Mouse (Mus musculus) MEL (cell line): ENCODE measurements at regions not wholly inside any gene's neighbourhood (a gene's known extent, or its start where the extent isn't known, plus 50 kb on each side); places are given as distances from the start of the nearest gene placed in this dataset.

Experiments
- DNase-seq: peaks from one replicate; pipeline ENCODE4 v3.0.0; 2011; ENCODE audit warnings: low read depth, low spot score
- H3K27ac ChIP-seq: 2 replicates; pipeline ENCODE4 v1.5.1; 2012; ENCODE audit warnings: low read depth, mild to moderate bottlenecking, control low read depth, low read length, moderate library complexity; ENCODE audit not compliant: control insufficient read depth
- H3K27me3 ChIP-seq, 2 experiments: fragments of 150-350 bp in 1 of 2; sonication (generic) in 1 of 2; 2 replicates each; pipeline ENCODE4 v1.6.1; 2012; ENCODE audit warnings: low read length in 2 of 2, mild to moderate bottlenecking in 2 of 2, improper control_type of control experiment in 1 of 2, moderate library complexity in 1 of 2; ENCODE audit not compliant: insufficient read depth in 2 of 2, control insufficient read depth in 1 of 2
- H3K36me3 ChIP-seq, 2 experiments: 2 replicates each; pipeline ENCODE4 v1.6.1; 2012 to 2014; ENCODE audit warnings: low read length in 2 of 2, improper control_type of control experiment in 1 of 2, inconsistent platforms in 1 of 2, mild to moderate bottlenecking in 1 of 2; ENCODE audit not compliant: insufficient read depth in 2 of 2, control insufficient read depth in 1 of 2
- H3K4me1 ChIP-seq, 2 experiments: fragments of 150-350 bp in 1 of 2; sonication (generic) in 1 of 2; 2 replicates each; pipeline ENCODE4 v1.6.1; 2012; ENCODE audit warnings: low read length in 2 of 2, improper control_type of control experiment in 1 of 2, mild to moderate bottlenecking in 1 of 2; ENCODE audit not compliant: insufficient read depth in 2 of 2, control insufficient read depth in 1 of 2
- H3K4me3 ChIP-seq, 2 experiments: fragments of 150-350 bp in 1 of 2; sonication (generic) in 1 of 2; 2 replicates each; pipeline ENCODE4 v1.5.1; 2012; ENCODE audit warnings: low read depth in 2 of 2, low read length in 2 of 2, mild to moderate bottlenecking in 2 of 2, moderate library complexity in 2 of 2, control low read depth in 1 of 2, improper control_type of control experiment in 1 of 2; ENCODE audit not compliant: control insufficient read depth in 1 of 2, insufficient read depth in 1 of 2
- H3K79me2 ChIP-seq: 2 replicates; pipeline ENCODE4 v1.6.1; 2012; ENCODE audit warnings: mild to moderate bottlenecking, low read length, moderate library complexity; ENCODE audit not compliant: control insufficient read depth, poor library complexity, insufficient read depth
- H3K9ac ChIP-seq: 2 replicates; pipeline ENCODE4 v1.6.1; 2012; ENCODE audit warnings: low read depth, mild to moderate bottlenecking, control low read depth, low read length, moderate library complexity; ENCODE audit not compliant: control insufficient read depth, poor library complexity, severe bottlenecking
- H3K9me3 ChIP-seq: fragments of 150-350 bp; sonication (generic); replicated peaks from 2 replicates; pipeline ENCODE4 v1.6.1; 2012; ENCODE audit warnings: mild to moderate bottlenecking, low read length, improper control_type of control experiment, moderate library complexity; ENCODE audit not compliant: insufficient read depth
- BHLHE40 ChIP-seq: IDR thresholded peaks from 2 replicates; pipeline ENCODE4 v1.6.1; 2012; ENCODE audit warnings: low read depth, mild to moderate bottlenecking, inconsistent platforms, low read length, improper control_type of control experiment, borderline replicate concordance
- CHD2 ChIP-seq: IDR thresholded peaks from 2 replicates; pipeline ENCODE4 v1.6.1; 2011; ENCODE audit warnings: low read length, improper control_type of control experiment
- CTCF ChIP-seq, 3 experiments: IDR thresholded peaks in 2 of 3; conservative IDR thresholded peaks in 1 of 3; 2 replicates each; pipeline ENCODE4 v1.5.1; 2011 to 2012; ENCODE audit warnings: low read length in 3 of 3, low read depth in 2 of 3, mild to moderate bottlenecking in 2 of 3, improper control_type of control experiment in 1 of 3, inconsistent platforms in 1 of 3, mixed read lengths in 1 of 3, moderate library complexity in 1 of 3; ENCODE audit not compliant: control insufficient read depth in 1 of 3, insufficient read depth in 1 of 3, poor library complexity in 1 of 3, severe bottlenecking in 1 of 3
- ELF1 ChIP-seq: IDR thresholded peaks from 2 replicates; pipeline ENCODE4 v1.6.1; 2014; ENCODE audit warnings: low read depth, mild to moderate bottlenecking, inconsistent platforms, low read length, improper control_type of control experiment, moderate library complexity
- GABPA ChIP-seq: IDR thresholded peaks from 2 replicates; pipeline ENCODE4 v1.6.1; 2012; ENCODE audit warnings: low read depth, mild to moderate bottlenecking, inconsistent platforms, low read length, improper control_type of control experiment, moderate library complexity
- JUND ChIP-seq: IDR thresholded peaks from 2 replicates; pipeline ENCODE4 v1.6.1; 2011; ENCODE audit warnings: low read depth, mild to moderate bottlenecking, improper control_type of control experiment, low read length
- MAZ ChIP-seq: IDR thresholded peaks from 2 replicates; pipeline ENCODE4 v1.6.1; 2012; ENCODE audit warnings: low read depth, mild to moderate bottlenecking, inconsistent platforms, low read length, improper control_type of control experiment
- MXI1 ChIP-seq: IDR thresholded peaks from 2 replicates; pipeline ENCODE4 v1.6.1; 2011; ENCODE audit warnings: mild to moderate bottlenecking, low read depth, low read length, improper control_type of control experiment
- MYC ChIP-seq: IDR thresholded peaks from 2 replicates; pipeline ENCODE4 v1.6.1; 2011; ENCODE audit warnings: low read depth, mild to moderate bottlenecking, low read length, improper control_type of control experiment, moderate library complexity
- NELFE ChIP-seq: IDR thresholded peaks from 2 replicates; pipeline ENCODE4 v1.6.1; 2011; ENCODE audit warnings: low read depth, low read length, improper control_type of control experiment
- POLR2A ChIP-seq, 2 experiments: IDR thresholded peaks; 2 replicates each; pipeline ENCODE4 v1.6.1; 2011 to 2012; ENCODE audit warnings: low read length in 2 of 2, mild to moderate bottlenecking in 2 of 2, control low read depth in 1 of 2, improper control_type of control experiment in 1 of 2, low read depth in 1 of 2, moderate library complexity in 1 of 2; ENCODE audit not compliant: control insufficient read depth in 1 of 2, insufficient read depth in 1 of 2, poor library complexity in 1 of 2
- RAD21 ChIP-seq: IDR thresholded peaks from 2 replicates; pipeline ENCODE4 v1.6.1; 2011; ENCODE audit warnings: mild to moderate bottlenecking, low read depth, low read length, improper control_type of control experiment
- SIN3A ChIP-seq: IDR thresholded peaks from 2 replicates; pipeline ENCODE4 v1.6.1; 2012; ENCODE audit warnings: low read length, improper control_type of control experiment, inconsistent platforms
- SMC3 ChIP-seq: IDR thresholded peaks from 2 replicates; pipeline ENCODE4 v1.6.1; 2011; ENCODE audit warnings: low read depth, low read length, improper control_type of control experiment
- USF1 ChIP-seq: IDR thresholded peaks from 2 replicates; pipeline ENCODE4 v1.6.1; 2014; ENCODE audit warnings: low read depth, mild to moderate bottlenecking, inconsistent platforms, low read length, improper control_type of control experiment, moderate library complexity
- USF2 ChIP-seq, 2 experiments: IDR thresholded peaks; 2 replicates each; pipeline ENCODE4 v1.6.1; 2011 to 2012; ENCODE audit warnings: improper control_type of control experiment in 2 of 2, low read length in 2 of 2, borderline replicate concordance in 1 of 2, inconsistent platforms in 1 of 2, low read depth in 1 of 2, mild to moderate bottlenecking in 1 of 2; ENCODE audit not compliant: insufficient read depth in 1 of 2
- ZC3H11A ChIP-seq: IDR thresholded peaks from 2 replicates; pipeline ENCODE4 v1.6.1; 2012; ENCODE audit warnings: low read depth, mild to moderate bottlenecking, inconsistent platforms, low read length, improper control_type of control experiment
- ZKSCAN1 ChIP-seq: IDR thresholded peaks from 2 replicates; pipeline ENCODE4 v1.6.1; 2012; ENCODE audit warnings: low read depth, mild to moderate bottlenecking, inconsistent platforms, low read length, improper control_type of control experiment, moderate library complexity
- ZNF384 ChIP-seq: IDR thresholded peaks from 2 replicates; pipeline ENCODE4 v1.6.1; 2012; ENCODE audit warnings: low read depth, mild to moderate bottlenecking, inconsistent platforms, low read length, improper control_type of control experiment

DNA sequence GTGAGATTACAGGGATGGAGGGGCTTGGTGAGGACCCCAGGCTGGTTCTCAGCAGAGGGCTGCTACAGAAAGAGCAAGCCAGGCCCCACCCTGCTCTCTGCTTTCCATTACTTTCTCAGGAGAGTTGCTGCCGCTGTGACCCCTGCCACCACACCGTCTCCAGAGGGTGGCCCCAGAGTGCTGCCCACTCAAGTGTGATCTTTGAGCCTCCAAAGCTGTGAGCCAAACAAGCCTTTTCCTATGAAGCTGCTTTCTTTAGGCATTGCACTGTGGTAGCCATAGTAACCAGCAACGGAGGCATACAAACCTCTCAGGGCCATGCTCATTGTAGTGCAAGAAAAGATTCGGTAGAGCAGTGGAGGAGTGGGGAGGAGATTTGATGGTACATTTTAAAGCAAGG is 68.8 kb upstream of the Chst1 start:
- Histone ChIP-seq H3K9me3 (no peaks in the 10 kb centered on the region), H3K27me3 (peaks cover 15 to 30% of the 10 kb centered on the region in 2 experiments), H3K27ac (no peak overlapping the region), H3K4me3 (no peak overlapping the region), H3K36me3 (no peaks in the 10 kb centered on the region), H3K4me1 (no peaks in the 10 kb centered on the region), H3K79me2 (no peaks in the 10 kb centered on the region), H3K9ac (no peak overlapping the region)
- no peak for TF ChIP-seq BHLHE40
- DNase-seq, result no peak

DNA sequence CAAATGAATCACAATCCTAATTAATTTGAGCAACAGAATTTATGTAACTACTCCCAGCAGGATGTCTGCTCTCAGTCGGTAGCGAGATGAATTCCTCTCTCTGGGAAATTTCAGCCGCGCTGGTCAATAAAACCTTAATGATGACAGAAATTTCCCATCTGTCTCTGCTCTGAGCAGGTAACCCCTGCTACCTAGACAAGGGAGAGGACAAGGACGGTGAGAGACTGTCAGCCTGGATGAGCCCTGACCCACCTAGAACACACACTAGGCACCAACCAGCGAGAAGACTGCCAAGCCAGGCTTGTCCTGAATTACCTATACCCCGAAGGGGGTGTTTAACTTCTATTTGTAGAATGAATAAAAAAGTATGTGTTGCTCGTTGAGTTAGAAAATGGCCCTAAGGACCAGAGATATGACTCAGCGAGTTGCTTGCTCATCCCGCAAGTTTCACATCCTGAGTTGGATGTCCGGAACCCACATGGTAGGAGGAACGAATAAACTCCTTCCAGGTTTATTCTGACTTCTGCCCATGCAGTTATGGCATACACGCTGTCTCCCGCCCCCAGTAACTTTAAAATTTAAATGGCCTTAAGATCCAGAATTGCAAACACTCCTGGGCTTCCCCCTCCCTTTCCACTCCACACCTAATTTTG is 69.5 kb upstream of the Slc35c1 start:
- no peaks in the 10 kb centered on the region for H3K4me1 ChIP-seq
- no peak overlapping the region for H3K27ac ChIP-seq
- H3K9me3 ChIP-seq, result no peaks in the 10 kb centered on the region
- H3K9ac ChIP-seq, result no peak overlapping the region
- no peak for TF ChIP-seq ZKSCAN1
- TF ChIP-seq SMC3, result no peak
- no peak for TF ChIP-seq USF1
- no peak for TF ChIP-seq MAZ
- TF ChIP-seq JUND, result no peak
- TF ChIP-seq NELFE, result no peak
- no peak for TF ChIP-seq CTCF (IDR thresholded peaks at IDR 0.05 in 2 of 3, conservative IDR thresholded peaks at IDR 0.05 in 1 of 3; ENCODE audit: control insufficient read depth in 1 of 3, insufficient read depth in 1 of 3, low read depth in 2 of 3, low read length in 3 of 3, poor library complexity in 1 of 3, severe bottlenecking in 1 of 3)
- no peak for TF ChIP-seq RAD21
- TF ChIP-seq BHLHE40, result no peak
- TF ChIP-seq USF2 (IDR thresholded peaks at IDR 0.05; ENCODE audit: borderline replicate concordance in 1 of 2, insufficient read depth in 1 of 2, low read depth in 1 of 2, low read length in 2 of 2), result no peak
- no peak for TF ChIP-seq POLR2A (IDR thresholded peaks at IDR 0.05; ENCODE audit: control insufficient read depth in 1 of 2, insufficient read depth in 1 of 2, low read depth in 1 of 2, low read length in 2 of 2, poor library complexity in 1 of 2)
- no peak for TF ChIP-seq ELF1
- no peak for TF ChIP-seq MYC
- TF ChIP-seq ZC3H11A, result no peak
- TF ChIP-seq SIN3A, result no peak
- TF ChIP-seq GABPA, result no peak
- no peak for TF ChIP-seq CHD2
- TF ChIP-seq ZNF384, result no peak
- TF ChIP-seq MXI1, result no peak
- TF ChIP-seq, all 39 proteins: peak for 0
- Histone ChIP-seq H3K27me3 (peaks cover 15 to 32% of the 10 kb centered on the region in 2 experiments), H3K79me2 (no peaks in the 10 kb centered on the region), H3K36me3 (no peaks in the 10 kb centered on the region), H3K4me3 (no peak overlapping the region)
- no peak for DNase-seq
